Mouse (Mus musculus): ENCODE results near the gene Ablim1.

The Ablim1 gene

GRCm38 (mm10) chr19:57123503-57124137, 191.1 kb downstream of the Ablim1 start:
- DNase-seq (ENCODE audit: low spot score) = no peak

GRCm38 (mm10) chr19:57122261-57122660, 192.5 kb downstream of the Ablim1 start:
- no peak for DNase-seq (ENCODE audit: low spot score)

GRCm38 (mm10) chr19:57121036-57121435, 193.7 kb downstream of the Ablim1 start:
- DNase-seq (ENCODE audit: low spot score) = no peak

GRCm38 (mm10) chr19:57119661-57120060, 195.1 kb downstream of the Ablim1 start:
- DNase-seq (ENCODE audit: low spot score) = no peak

- DNase-seq (ENCODE audit: low spot score) = peak; percentile 79
These were observed 195.7 kb downstream of the Ablim1 start for GRCm38 (mm10) chr19:57118785-57119565.

GRCm38 (mm10) chr19:57117751-57118150, 197.0 kb downstream of the Ablim1 start:
- DNase-seq (ENCODE audit: low spot score) = no peak

GRCm38 (mm10) chr19:57116871-57117501, 197.7 kb downstream of the Ablim1 start:
- DNase-seq (ENCODE audit: low spot score) = no peak

- DNase-seq (ENCODE audit: low spot score) = no peak
These were observed 199.0 kb downstream of the Ablim1 start for GRCm38 (mm10) chr19:57115670-57116069.

GRCm38 (mm10) chr19:57114951-57115350, 199.8 kb downstream of the Ablim1 start:
- DNase-seq (ENCODE audit: low spot score) = no peak

- no peak for DNase-seq (ENCODE audit: low spot score)
These were observed 200.7 kb downstream of the Ablim1 start for GRCm38 (mm10) chr19:57113975-57114374.

GRCm38 (mm10) chr19:57112816-57113406, 201.8 kb downstream of the Ablim1 start:
- no peak for DNase-seq (ENCODE audit: low spot score)

GRCm38 (mm10) chr19:57112231-57112815, 202.4 kb downstream of the Ablim1 start:
- DNase-seq (ENCODE audit: low spot score) = no peak

- DNase-seq (ENCODE audit: low spot score) = no peak
These were observed 203.4 kb downstream of the Ablim1 start for GRCm38 (mm10) chr19:57111301-57111700.

- no peak for DNase-seq (ENCODE audit: low spot score)
These were observed 205.1 kb downstream of the Ablim1 start for GRCm38 (mm10) chr19:57109620-57110019.

GRCm38 (mm10) chr19:57106513-57106912, 208.2 kb downstream of the Ablim1 start:
- DNase-seq (ENCODE audit: low spot score) = no peak

- no peak for DNase-seq (ENCODE audit: low spot score)
These were observed 208.7 kb downstream of the Ablim1 start for GRCm38 (mm10) chr19:57106031-57106430.

GRCm38 (mm10) chr19:57105156-57105555, 209.6 kb downstream of the Ablim1 start:
- no peak for DNase-seq (ENCODE audit: low spot score)

GRCm38 (mm10) chr19:57104171-57104748, 210.5 kb downstream of the Ablim1 start:
- no peak for DNase-seq (ENCODE audit: low spot score)

GRCm38 (mm10) chr19:57103360-57103958, 211.3 kb downstream of the Ablim1 start:
- no peak for DNase-seq (ENCODE audit: low spot score)

- DNase-seq (ENCODE audit: low spot score) = no peak
These were observed 212.7 kb downstream of the Ablim1 start for GRCm38 (mm10) chr19:57101986-57102385.

- DNase-seq (ENCODE audit: low spot score) = no peak
These were observed 213.8 kb downstream of the Ablim1 start for GRCm38 (mm10) chr19:57100753-57101446.

Measured in layer of hippocampus, adult 11-12 months (tissue).